Mouse (Mus musculus) embryonic fibroblast, embryonic 13.5 days (primary cell): Measurements from ENCODE around the gene Lypd6. TPM values are rescaled to one million over a fixed set of nuclear protein-coding genes. Genes with fewer than 3 reads are reported as not detected.
A peak's percentile ranks its signal among the peaks of the same experiment; 100 is the strongest.

ENCODE experiments used
- H3K27ac ChIP-seq: 2 replicates; pipeline ENCODE4 v1.5.1; 2012; ENCODE audit warnings: low read length, control low read depth, inconsistent platforms; ENCODE audit not compliant: insufficient read depth
- H3K4me1 ChIP-seq: 2 replicates; pipeline ENCODE4 v1.6.1; 2011; ENCODE audit warnings: low read length; ENCODE audit not compliant: control insufficient read depth, insufficient read depth
- H3K4me3 ChIP-seq: 2 replicates; pipeline ENCODE4 v1.5.1; 2011; ENCODE audit warnings: mild to moderate bottlenecking, control low read depth, low read length; ENCODE audit not compliant: insufficient read depth
- CTCF ChIP-seq: IDR thresholded peaks from 2 replicates; pipeline ENCODE4 v1.5.1; 2011; ENCODE audit warnings: mild to moderate bottlenecking, control low read depth, low read length, moderate library complexity, borderline replicate concordance; ENCODE audit not compliant: insufficient read depth
- POLR2A ChIP-seq: IDR thresholded peaks from 2 replicates; pipeline ENCODE4 v1.6.1; 2011; ENCODE audit warnings: low read depth, mild to moderate bottlenecking, control low read depth, low read length, moderate library complexity
- polyA plus RNA-seq: library from polyadenylated mRNA; stranded (reverse); fragments of >200 nt; gene quantifications from 2 replicates; pipeline ENCODE4 v1.2.4, GENCODE M21; 2011; ENCODE audit warnings: low read depth; ENCODE audit not compliant: missing spikeins, insufficient read length

Gene Lypd6
- polyA plus RNA-seq, 1 experiment: 2.2 TPM

GRCm38 (mm10) chr2:50066968-50067315 lies 713 bp downstream of the Lypd6 start:
- TF ChIP-seq POLR2A (no peak), CTCF (no peak)
- Histone ChIP-seq H3K4me3 (peak overlapping the region; percentile 43), H3K27ac (no peak overlapping the region), H3K4me1 (no peaks in the 10 kb centered on the region; the same call in 1 of the 2 replicates)

GRCm38 (mm10) chr2:50069571-50070295 lies 3.5 kb downstream of the Lypd6 start:
- H3K4me1 ChIP-seq: no peaks in the 10 kb centered on the region; the same call in 1 of the 2 replicates
- no peak overlapping the region for H3K4me3 ChIP-seq
- TF ChIP-seq CTCF (no peak), POLR2A (no peak)
- H3K27ac ChIP-seq: no peak overlapping the region

- H3K4me3 ChIP-seq: no peak overlapping the region
- H3K4me1 ChIP-seq: no peaks in the 10 kb centered on the region; the same call in 1 of the 2 replicates
- H3K27ac ChIP-seq: no peak overlapping the region
- no peak for TF ChIP-seq CTCF
- TF ChIP-seq POLR2A: no peak
Measured at GRCm38 (mm10) chr2:50072158-50072557, 5.9 kb downstream of the Lypd6 start.

GRCm38 (mm10) chr2:50084746-50085145 lies 18.5 kb downstream of the Lypd6 start:
- Histone ChIP-seq H3K4me3 (no peak overlapping the region), H3K27ac (no peak overlapping the region), H3K4me1 (no peaks in the 10 kb centered on the region)
- no peak for TF ChIP-seq CTCF
- TF ChIP-seq POLR2A: no peak

- no peaks in the 10 kb centered on the region for H3K4me1 ChIP-seq
- no peak overlapping the region for H3K27ac ChIP-seq
- no peak overlapping the region for H3K4me3 ChIP-seq
- TF ChIP-seq POLR2A (no peak), CTCF (no peak)
Measured at GRCm38 (mm10) chr2:50087761-50088160, 21.5 kb downstream of the Lypd6 start.

- no peak for TF ChIP-seq CTCF
- no peak for TF ChIP-seq POLR2A
- no peak overlapping the region for H3K27ac ChIP-seq
Measured at GRCm38 (mm10) chr2:50096336-50096735, 30.1 kb downstream of the Lypd6 start.

GRCm38 (mm10) chr2:50100364-50101151 lies 34.3 kb downstream of the Lypd6 start:
- Histone ChIP-seq H3K4me3 (no peak overlapping the region), H3K27ac (no peak overlapping the region), H3K4me1 (peaks cover 5% of the 10 kb centered on the region; the same call in 1 of the 2 replicates)
- TF ChIP-seq CTCF (no peak), POLR2A (no peak)

More at GRCm38 (mm10) chr2:50096336-50096735, 30.1 kb downstream of the Lypd6 start:
- no peak overlapping the region for H3K4me3 ChIP-seq
- no peaks in the 10 kb centered on the region for H3K4me1 ChIP-seq

- peaks cover 5% of the 10 kb centered on the region; the same call in 1 of the 2 replicates for H3K4me1 ChIP-seq
- no peak overlapping the region for H3K4me3 ChIP-seq
- no peak for TF ChIP-seq CTCF
- TF ChIP-seq POLR2A: no peak
- no peak overlapping the region for H3K27ac ChIP-seq
Measured at GRCm38 (mm10) chr2:50101152-50101450, 34.9 kb downstream of the Lypd6 start.

- H3K4me3 ChIP-seq: no peak overlapping the region
- peaks cover 7% of the 10 kb centered on the region; the same call in 1 of the 2 replicates for H3K4me1 ChIP-seq
- H3K27ac ChIP-seq: no peak overlapping the region
- no peak for TF ChIP-seq CTCF
- TF ChIP-seq POLR2A: no peak
Measured at GRCm38 (mm10) chr2:50103850-50104503, 37.7 kb downstream of the Lypd6 start.
